Mouse (Mus musculus) left cerebral cortex, adult 8-10 months (tissue): ENCODE measurements around the gene Cga. TPM values are rescaled to one million over a fixed set of nuclear protein-coding genes. Genes with fewer than 3 reads are reported as not detected.
"Not testable (repeated sequence)": the region's sequence is repeated elsewhere in the genome, so short reads cannot be mapped to it uniquely, and the experiment has no call there.

Source experiments
- DNase-seq, 2 experiments: peaks; one replicate each; pipeline ENCODE4 v3.0.0; 2022; ENCODE audit warnings: low spot score in 2 of 2
- total RNA-seq, 4 experiments: library from RNA; stranded (reverse); gene quantifications; 2 replicates each; pipeline ENCODE4 v1.2.4; 2022

Gene Cga
- total RNA-seq, 4 experiments from 2014 or later: 0.57 TPM; not detected in 3

- DNase-seq: no peak
Measured at GRCm38 (mm10) chr4:34889101-34889811, 4.3 kb upstream of the Cga start.

- no peak for DNase-seq
Measured at GRCm38 (mm10) chr4:34889812-34890185, 3.8 kb upstream of the Cga start.

- DNase-seq: no peak
Measured at GRCm38 (mm10) chr4:34898497-34898896, 4.9 kb downstream of the Cga start.

GRCm38 (mm10) chr4:34899322-34899721, 5.7 kb downstream of the Cga start:
- DNase-seq: no peak

GRCm38 (mm10) chr4:34900155-34900554, 6.6 kb downstream of the Cga start:
- DNase-seq: no peak

GRCm38 (mm10) chr4:34901166-34901565, 7.6 kb downstream of the Cga start:
- DNase-seq: no peak

GRCm38 (mm10) chr4:34901582-34901981, 8.0 kb downstream of the Cga start:
- DNase-seq: not testable (repeated sequence)

GRCm38 (mm10) chr4:34905396-34905795, 11.8 kb downstream of the Cga start:
- DNase-seq: no peak

GRCm38 (mm10) chr4:34906151-34906550, 12.6 kb downstream of the Cga start:
- no peak for DNase-seq

GRCm38 (mm10) chr4:34907026-34907425, 13.4 kb downstream of the Cga start:
- DNase-seq: no peak

- DNase-seq: no peak
Measured at GRCm38 (mm10) chr4:34908127-34908526, 14.5 kb downstream of the Cga start.

- DNase-seq: no peak
Measured at GRCm38 (mm10) chr4:34911401-34911800, 17.8 kb downstream of the Cga start.

- no peak for DNase-seq
Measured at GRCm38 (mm10) chr4:34912171-34912570, 18.6 kb downstream of the Cga start.

- no peak for DNase-seq
Measured at GRCm38 (mm10) chr4:34917400-34917799, 23.8 kb downstream of the Cga start.

GRCm38 (mm10) chr4:34922177-34922870, 28.7 kb downstream of the Cga start:
- peak in 1 of 2 experiments; percentile 12 for DNase-seq

GRCm38 (mm10) chr4:34928386-34928785, 34.8 kb downstream of the Cga start:
- not testable (repeated sequence) for DNase-seq

GRCm38 (mm10) chr4:34941046-34941445, 47.5 kb downstream of the Cga start:
- DNase-seq: no peak

- no peak for DNase-seq
Measured at GRCm38 (mm10) chr4:34947181-34947580, 53.6 kb downstream of the Cga start.

GRCm38 (mm10) chr4:34953716-34954115, 60.1 kb downstream of the Cga start:
- DNase-seq: no peak
